Mouse (Mus musculus) left cerebral cortex, adult 2 months (tissue): Measurements from ENCODE around the gene Decr2. TPM values are rescaled to one million over a fixed set of nuclear protein-coding genes. Genes with fewer than 3 reads are reported as not detected.
A peak's percentile ranks its signal among the peaks of the same experiment; 100 is the strongest.

Experiments used
- DNase-seq, 2 experiments: peaks; one replicate each; pipeline ENCODE4 v3.0.0; 2021 to 2022; ENCODE audit warnings: low spot score in 2 of 2, mixed read lengths in 1 of 2; ENCODE audit errors: extremely low spot score in 1 of 2
- H3K27ac ChIP-seq: fragments of 200-600 bp; 2 replicates; pipeline ENCODE4 v1.8.1; 2022
- H3K4me3 ChIP-seq: fragments of 200-600 bp; 2 replicates; pipeline ENCODE4 v1.8.1; 2022
- CTCF ChIP-seq: fragments of 200-600 bp; IDR thresholded peaks from 2 replicates; pipeline ENCODE4 v1.8.1; 2022; ENCODE audit warnings: antibody characterized with exemption, mild to moderate bottlenecking, moderate library complexity
- intact Hi-C: fragments of 180-260 bp; cut with DNase I; formaldehyde crosslinking; loops from one replicate; pipeline ENCODE4 v1.15.1; 2025
- total RNA-seq, 2 experiments: library from RNA; stranded (reverse); gene quantifications; 2 replicates each; pipeline ENCODE4 v1.2.3; 2021

The Decr2 gene
- total RNA-seq, 2 experiments from 2014 or later = 28.5 to 31.5 TPM

GRCm38 (mm10) chr17:26075246-26075645 lies 14.9 kb downstream of the Decr2 start:
- peak; percentile 61 to 74 for DNase-seq
- no peak for TF ChIP-seq CTCF
- H3K4me3 ChIP-seq = no peak overlapping the region
- intact Hi-C loops = no loop called here
- H3K27ac ChIP-seq = peak overlapping the region; percentile 86

- Histone ChIP-seq H3K4me3 (peak overlapping the region; percentile 60), H3K27ac (peak overlapping the region; percentile 89; the same call in 1 of the 2 replicates)
- DNase-seq = no peak
- TF ChIP-seq CTCF = no peak
- intact Hi-C loops = no loop called here
Measured at GRCm38 (mm10) chr17:26070136-26070535, 20.0 kb downstream of the Decr2 start.

GRCm38 (mm10) chr17:26068831-26069739 lies 21.1 kb downstream of the Decr2 start, which contains the start of gene Rab11fip3:
Gene Rab11fip3 (minus strand): TSS chr17:26069555.
- intact Hi-C loops = loop anchor here (2.0 to 5.0 kb wide), 2 partner anchors 26 to 37 kb away; no protein-coding TSS in a partner anchor
- TF ChIP-seq CTCF = no peak; the same call in 1 of the 2 replicates
- DNase-seq = peak; percentile 80 to 83
- H3K27ac ChIP-seq = peak within 1 kb of the TSS; percentile 89
- peak within 1 kb of the TSS; percentile 60 for H3K4me3 ChIP-seq

- peak overlapping the region; percentile 89 for H3K27ac ChIP-seq
- no peak for DNase-seq
- H3K4me3 ChIP-seq = peak overlapping the region; percentile 60
- no peak for TF ChIP-seq CTCF
- intact Hi-C loops = loop anchor here (2.0 to 5.0 kb wide), 2 partner anchors 25 to 36 kb away; no protein-coding TSS in a partner anchor
Measured at GRCm38 (mm10) chr17:26068024-26068830, 21.9 kb downstream of the Decr2 start.

GRCm38 (mm10) chr17:26066488-26067020 lies 23.6 kb downstream of the Decr2 start:
- Histone ChIP-seq H3K27ac (no peak overlapping the region), H3K4me3 (peak overlapping the region; percentile 60)
- intact Hi-C loops = loop anchor here (5.0 kb wide), 1 partner anchor 34 kb away; no protein-coding TSS in a partner anchor
- TF ChIP-seq CTCF = no peak
- DNase-seq = no peak

GRCm38 (mm10) chr17:26064916-26065315 lies 25.2 kb downstream of the Decr2 start:
- peak overlapping the region; percentile 34 for H3K4me3 ChIP-seq
- no peak for TF ChIP-seq CTCF
- intact Hi-C loops = loop anchor here (5.0 kb wide), 1 partner anchor 33 kb away; no protein-coding TSS in a partner anchor
- H3K27ac ChIP-seq = no peak overlapping the region
- no peak for DNase-seq

- peak overlapping the region; percentile 76 for H3K27ac ChIP-seq
- no peak for DNase-seq
Measured at GRCm38 (mm10) chr17:26057787-26058567, 32.2 kb downstream of the Decr2 start.

GRCm38 (mm10) chr17:26057278-26057677 lies 32.9 kb downstream of the Decr2 start:
- intact Hi-C loops = loop anchor here (5.0 kb wide), 1 partner anchor 40 kb away; no protein-coding TSS in a partner anchor
- H3K4me3 ChIP-seq = 0 out of 2 replicates have a peak overlapping the region, but pooled peaks have one; percentile 11
- peak in 1 of 2 experiments; percentile 43 for DNase-seq
- peak overlapping the region; percentile 76 for H3K27ac ChIP-seq
- TF ChIP-seq CTCF = no peak

More at GRCm38 (mm10) chr17:26057787-26058567, 32.2 kb downstream of the Decr2 start:
- H3K4me3 ChIP-seq = no peak overlapping the region
- intact Hi-C loops = loop anchor here (5.0 kb wide), 1 partner anchor 41 kb away; no protein-coding TSS in a partner anchor
- TF ChIP-seq CTCF = no peak

GRCm38 (mm10) chr17:26055164-26055563 lies 35.0 kb downstream of the Decr2 start:
- no peak for DNase-seq
- intact Hi-C loops = loop anchor here (5.0 kb wide), 1 partner anchor 38 kb away; no protein-coding TSS in a partner anchor
- Histone ChIP-seq H3K4me3 (no peak overlapping the region), H3K27ac (no peak overlapping the region)
- no peak for TF ChIP-seq CTCF

- Histone ChIP-seq H3K27ac (no peak overlapping the region), H3K4me3 (no peak overlapping the region)
- intact Hi-C loops = no loop called here
- no peak for DNase-seq
- no peak for TF ChIP-seq CTCF
Measured at GRCm38 (mm10) chr17:26054133-26054845, 35.8 kb downstream of the Decr2 start.
